Mouse (Mus musculus): ENCODE measurements around the gene Hspbap1. TPM values are rescaled to one million over a fixed set of nuclear protein-coding genes. Genes with fewer than 3 reads are reported as not detected.

Gene Hspbap1
- polyA plus RNA-seq, 1 experiment = 6.5 TPM

DNA sequence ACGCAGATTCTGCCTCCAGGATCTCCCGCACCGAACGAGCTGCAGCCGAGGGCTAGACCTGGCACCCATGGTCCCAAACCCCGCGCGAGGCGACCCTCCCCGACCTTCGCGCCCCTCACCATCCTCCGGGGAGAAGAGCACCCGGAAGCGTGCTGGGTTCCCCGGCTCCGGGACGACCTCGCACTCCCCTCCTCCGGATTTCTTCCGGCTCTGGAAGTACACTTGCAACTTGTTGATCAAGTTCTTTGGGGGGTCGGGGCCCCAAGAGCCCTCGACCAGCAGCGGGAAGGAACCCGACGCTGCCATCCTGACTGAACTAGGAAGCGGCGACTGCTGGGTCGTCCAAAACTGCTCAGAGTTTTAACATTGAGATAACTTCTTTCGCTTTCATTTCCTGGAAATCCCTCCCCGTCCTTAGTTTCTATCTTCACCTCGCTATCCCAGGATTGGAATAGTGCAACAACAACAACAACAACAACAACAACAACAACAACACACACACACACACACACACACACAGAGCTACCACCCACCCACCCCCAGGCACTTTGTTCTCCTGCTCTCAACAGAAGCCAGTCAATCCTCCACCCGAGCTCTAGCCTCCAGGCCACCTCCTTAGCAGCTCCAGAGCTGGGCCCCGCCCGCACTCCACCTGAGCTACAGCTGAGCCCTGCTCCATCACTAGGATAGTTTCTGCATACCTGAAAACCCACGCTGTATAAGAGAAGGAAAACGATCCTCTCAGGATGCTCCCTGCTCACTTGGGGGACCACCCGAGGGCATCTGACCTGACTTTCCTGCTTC lies 101.1 kb downstream of the Hspbap1 start, which contains the start of gene Parp14:
Gene Parp14 (minus strand): TSS at position 497 of the 804 bp plus-strand sequence.
- DNase-seq (ENCODE audit: extremely low spot score in 1 of 2, low spot score in 1 of 2) = no peak

DNA sequence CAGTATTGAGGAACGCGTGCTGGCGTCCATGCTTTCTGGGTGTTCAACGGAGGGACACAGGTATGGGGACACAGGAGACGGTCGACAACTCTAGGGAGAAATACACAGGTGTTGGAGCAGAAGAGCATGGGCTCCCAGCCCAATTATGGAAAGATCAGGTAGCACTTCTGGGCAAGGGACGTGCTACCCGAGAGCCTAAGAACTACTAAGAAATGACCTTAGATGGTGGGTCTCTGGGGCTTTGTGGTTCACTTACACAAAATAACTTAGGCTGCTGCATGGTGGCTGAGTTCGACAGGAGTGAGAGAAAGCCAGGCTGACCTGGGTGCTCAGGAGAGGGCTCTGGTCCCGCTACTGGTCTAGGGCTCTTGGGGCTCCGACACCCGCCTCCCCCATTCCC lies 101.7 kb downstream of the Hspbap1 start:
- DNase-seq (ENCODE audit: extremely low spot score in 1 of 2, low spot score in 1 of 2) = no peak

DNA sequence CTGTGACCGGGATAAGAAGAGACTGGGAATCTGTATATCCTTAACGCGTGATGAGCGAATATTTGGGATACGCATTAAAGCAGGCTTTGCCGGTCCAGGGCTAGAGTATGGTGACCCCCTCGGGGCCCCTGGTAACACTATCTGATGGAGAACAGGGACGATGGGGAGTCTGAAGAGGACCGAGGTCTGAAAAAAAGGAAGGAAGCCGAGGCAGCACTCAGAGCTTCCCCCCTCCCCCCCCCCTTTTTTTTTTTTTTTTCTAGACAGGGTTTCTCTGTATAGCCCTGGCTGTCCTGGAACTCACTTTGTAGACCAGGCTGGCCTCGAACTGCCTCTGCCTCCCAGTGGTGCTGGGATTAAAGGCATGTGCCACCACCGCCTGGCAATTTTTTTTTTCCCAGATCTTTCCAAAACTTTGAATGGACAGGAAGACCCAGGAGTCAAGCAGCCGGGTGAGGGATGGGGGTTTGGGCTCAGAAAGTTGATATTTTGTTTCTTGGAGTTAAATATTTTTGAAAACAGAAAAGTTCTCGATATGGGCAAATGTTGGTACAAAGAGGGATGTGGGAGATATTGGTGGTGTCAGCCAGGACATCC lies 102.3 kb downstream of the Hspbap1 start:
- DNase-seq (ENCODE audit: extremely low spot score in 1 of 2, low spot score in 1 of 2) = no peak

DNA sequence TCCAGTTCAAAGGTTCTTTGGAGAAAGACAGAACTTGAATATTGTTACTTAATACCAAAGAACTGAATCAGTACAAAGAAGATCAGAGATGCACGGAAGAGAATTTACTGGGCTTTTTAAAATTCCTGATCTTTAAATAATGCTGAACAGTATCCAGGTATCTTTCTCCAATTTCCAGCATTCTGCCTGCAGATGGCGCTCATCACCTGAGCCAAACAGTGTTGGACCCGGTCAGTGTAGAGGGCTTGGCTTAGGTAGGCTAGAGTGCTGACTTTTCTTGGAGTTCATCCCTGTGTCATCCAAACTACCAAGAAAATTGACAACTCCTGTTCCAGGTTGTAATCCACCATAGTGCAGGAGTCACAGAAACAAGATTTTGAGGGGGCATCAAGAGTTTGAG lies 104.2 kb downstream of the Hspbap1 start:
- peak in 1 of 2 experiments; percentile 59 for DNase-seq (ENCODE audit: extremely low spot score in 1 of 2, low spot score in 1 of 2)

Other genes starting within 250 kb of the Hspbap1 start
- 22.3 and 24.1 TPM in 2 replicates for gene Sema5b, start 229.2 kb upstream of the Hspbap1 start, polyA plus RNA-seq (2012; rRNA removed)
- gene Dirc2, start 1.0 kb upstream of the Hspbap1 start, polyA plus RNA-seq (2012; rRNA removed) = 56.0 and 60.0 TPM in 2 replicates
- gene Parp14, start 101.2 kb downstream of the Hspbap1 start, polyA plus RNA-seq (2012; rRNA removed) = 2.1 TPM in 2 replicates
- gene Parp9, start 168.1 kb downstream of the Hspbap1 start, polyA plus RNA-seq (2012; rRNA removed) = 3.8 and 4.5 TPM in 2 replicates
- 3.0 TPM in 2 replicates for gene Dtx3l, start 168.8 kb downstream of the Hspbap1 start, polyA plus RNA-seq (2012; rRNA removed)
- 44.0 and 48.2 TPM in 2 replicates for gene Kpna1, start 208.4 kb downstream of the Hspbap1 start, polyA plus RNA-seq (2012; rRNA removed)

All from frontal cortex, adult 2 months (tissue).